Mouse (Mus musculus): ENCODE measurements around the gene Treh. TPM values are rescaled to one million over a fixed set of nuclear protein-coding genes. Genes with fewer than 3 reads are reported as not detected.
A peak's percentile ranks its signal among the peaks of the same experiment; 100 is the strongest.

The Treh gene
- polyA plus RNA-seq, 2 experiments: not detected

- no peak overlapping the region for H3K4me2 ChIP-seq (replicated peaks; ENCODE audit: low read depth, low read length, severe bottlenecking)
- no peak for TF ChIP-seq POLR2A (IDR thresholded peaks at IDR 0.05; ENCODE audit: borderline replicate concordance, extremely low read depth, insufficient read depth, insufficient read length)
- H3K36me3 ChIP-seq (ENCODE audit: control insufficient read depth, insufficient read depth, low read length): no peaks in the 10 kb centered on the region
- no peaks in the 10 kb centered on the region for H3K4me1 ChIP-seq (ENCODE audit: control insufficient read depth, insufficient read depth, low read length)
- no peak overlapping the region for H3K9ac ChIP-seq (ENCODE audit: low read depth, low read length, severe bottlenecking)
- H3K27ac ChIP-seq (replicated peaks; ENCODE audit: low read depth, low read length): no peak overlapping the region
- H3K9me3 ChIP-seq (ENCODE audit: control insufficient read depth, low read length): no peaks in the 10 kb centered on the region
- H3K4me3 ChIP-seq (replicated peaks; ENCODE audit: low read length): no peak overlapping the region
- WGBS: 57% methylated on average over 15 of the region's 15 CpGs
- H3K27me3 ChIP-seq (ENCODE audit: control insufficient read depth, insufficient read depth, low read length): no peaks in the 10 kb centered on the region
- ATAC-seq (ENCODE audit: low FRiP score, low read depth) (no peak), DNase-seq (ENCODE audit: low spot score) (no peak)
Measured at GRCm38 (mm10) chr9:44645924-44646323, 27.1 kb upstream of the Treh start.

DNA sequence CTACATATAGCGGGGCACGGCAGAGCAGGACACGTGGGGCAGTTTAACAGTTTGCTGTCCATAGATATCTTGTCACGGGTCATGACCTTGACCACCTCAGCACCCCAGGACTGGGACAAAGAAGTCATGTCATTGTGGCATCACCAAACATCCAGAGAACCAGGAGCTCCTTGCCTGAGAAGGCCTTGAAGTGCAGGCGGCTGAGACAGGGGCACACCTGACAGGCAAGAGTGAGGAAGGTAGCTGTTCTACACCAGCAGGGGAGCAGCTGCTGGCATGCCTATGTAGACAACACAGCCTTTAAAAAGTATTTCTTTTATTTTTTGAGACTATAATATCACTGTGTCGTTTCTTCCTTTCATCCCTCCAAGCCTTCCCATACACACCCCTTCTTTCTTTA is 26.7 kb upstream of the Treh start:
- WGBS: 92% methylated on average over 6 of the region's 6 CpGs
- Histone ChIP-seq H3K9me3 (ENCODE audit: control insufficient read depth, low read length) (no peaks in the 10 kb centered on the region), H3K9ac (ENCODE audit: low read depth, low read length, severe bottlenecking) (no peak overlapping the region), H3K36me3 (ENCODE audit: control insufficient read depth, insufficient read depth, low read length) (no peaks in the 10 kb centered on the region), H3K4me2 (replicated peaks; ENCODE audit: low read depth, low read length, severe bottlenecking) (no peak overlapping the region), H3K4me1 (ENCODE audit: control insufficient read depth, insufficient read depth, low read length) (no peaks in the 10 kb centered on the region), H3K4me3 (replicated peaks; ENCODE audit: low read length) (no peak overlapping the region), H3K27me3 (ENCODE audit: control insufficient read depth, insufficient read depth, low read length) (no peaks in the 10 kb centered on the region), H3K27ac (replicated peaks; ENCODE audit: low read depth, low read length) (no peak overlapping the region)
- no peak for DNase-seq (ENCODE audit: low spot score)
- ATAC-seq (ENCODE audit: low FRiP score, low read depth): no peak
- TF ChIP-seq POLR2A (IDR thresholded peaks at IDR 0.05; ENCODE audit: borderline replicate concordance, extremely low read depth, insufficient read depth, insufficient read length): no peak

GRCm38 (mm10) chr9:44647026-44647425 is 26.0 kb upstream of the Treh start:
- Histone ChIP-seq H3K27ac (replicated peaks; ENCODE audit: low read depth, low read length) (no peak overlapping the region), H3K36me3 (ENCODE audit: control insufficient read depth, insufficient read depth, low read length) (no peaks in the 10 kb centered on the region), H3K27me3 (ENCODE audit: control insufficient read depth, insufficient read depth, low read length) (no peaks in the 10 kb centered on the region), H3K4me1 (ENCODE audit: control insufficient read depth, insufficient read depth, low read length) (no peaks in the 10 kb centered on the region), H3K9me3 (ENCODE audit: control insufficient read depth, low read length) (no peaks in the 10 kb centered on the region), H3K4me2 (replicated peaks; ENCODE audit: low read depth, low read length, severe bottlenecking) (no peak overlapping the region), H3K9ac (ENCODE audit: low read depth, low read length, severe bottlenecking) (no peak overlapping the region), H3K4me3 (replicated peaks; ENCODE audit: low read length) (no peak overlapping the region)
- TF ChIP-seq POLR2A (IDR thresholded peaks at IDR 0.05; ENCODE audit: borderline replicate concordance, extremely low read depth, insufficient read depth, insufficient read length): no peak
- WGBS: 92% methylated on average over 8 of the region's 8 CpGs
- no peak for ATAC-seq (ENCODE audit: low FRiP score, low read depth)
- no peak for DNase-seq (ENCODE audit: low spot score)

GRCm38 (mm10) chr9:44647656-44648055 is 25.4 kb upstream of the Treh start:
- DNase-seq (ENCODE audit: low spot score) (no peak), ATAC-seq (ENCODE audit: low FRiP score, low read depth) (no peak)
- no peak overlapping the region for H3K27ac ChIP-seq (replicated peaks; ENCODE audit: low read depth, low read length)
- no peak overlapping the region for H3K9ac ChIP-seq (ENCODE audit: low read depth, low read length, severe bottlenecking)
- no peaks in the 10 kb centered on the region for H3K27me3 ChIP-seq (ENCODE audit: control insufficient read depth, insufficient read depth, low read length)
- no peak overlapping the region for H3K4me3 ChIP-seq (replicated peaks; ENCODE audit: low read length)
- no peaks in the 10 kb centered on the region for H3K36me3 ChIP-seq (ENCODE audit: control insufficient read depth, insufficient read depth, low read length)
- H3K4me2 ChIP-seq (replicated peaks; ENCODE audit: low read depth, low read length, severe bottlenecking): no peak overlapping the region
- no peaks in the 10 kb centered on the region for H3K4me1 ChIP-seq (ENCODE audit: control insufficient read depth, insufficient read depth, low read length)
- WGBS: 85% methylated on average over 4 of the region's 4 CpGs
- no peaks in the 10 kb centered on the region for H3K9me3 ChIP-seq (ENCODE audit: control insufficient read depth, low read length)
- TF ChIP-seq POLR2A (IDR thresholded peaks at IDR 0.05; ENCODE audit: borderline replicate concordance, extremely low read depth, insufficient read depth, insufficient read length): no peak

- Histone ChIP-seq H3K36me3 (ENCODE audit: control insufficient read depth, insufficient read depth, low read length) (no peaks in the 10 kb centered on the region), H3K9me3 (ENCODE audit: control insufficient read depth, low read length) (no peaks in the 10 kb centered on the region), H3K4me1 (ENCODE audit: control insufficient read depth, insufficient read depth, low read length) (no peaks in the 10 kb centered on the region), H3K4me3 (replicated peaks; ENCODE audit: low read length) (no peak overlapping the region), H3K4me2 (replicated peaks; ENCODE audit: low read depth, low read length, severe bottlenecking) (no peak overlapping the region), H3K9ac (ENCODE audit: low read depth, low read length, severe bottlenecking) (no peak overlapping the region), H3K27me3 (ENCODE audit: control insufficient read depth, insufficient read depth, low read length) (no peaks in the 10 kb centered on the region), H3K27ac (replicated peaks; ENCODE audit: low read depth, low read length) (no peak overlapping the region)
- 81% methylated on average over 7 of the region's 7 CpGs for WGBS
- ATAC-seq (ENCODE audit: low FRiP score, low read depth): no peak
- no peak for TF ChIP-seq POLR2A (IDR thresholded peaks at IDR 0.05; ENCODE audit: borderline replicate concordance, extremely low read depth, insufficient read depth, insufficient read length)
- no peak for DNase-seq (ENCODE audit: low spot score)
Measured at GRCm38 (mm10) chr9:44648881-44649281, 24.2 kb upstream of the Treh start.

DNA sequence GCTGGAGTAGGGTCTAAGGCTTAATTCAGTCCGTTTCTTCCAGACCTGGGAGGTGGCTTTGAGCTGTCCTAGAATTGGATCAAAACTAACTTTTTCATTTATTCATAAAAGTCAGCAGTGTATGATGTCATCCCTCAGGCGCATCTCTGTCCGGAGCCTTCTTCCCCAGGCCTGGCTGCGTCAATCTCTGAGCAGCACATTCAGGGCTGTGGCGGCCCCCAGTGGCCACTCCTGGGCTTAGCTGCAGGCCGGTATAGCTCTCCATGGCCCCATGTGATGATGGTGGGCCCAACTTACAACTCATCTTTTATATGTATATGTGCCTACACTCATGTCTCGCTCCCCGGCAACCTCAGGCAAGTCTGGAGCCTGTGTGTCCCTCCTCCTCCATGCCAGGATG is 21.0 kb upstream of the Treh start:
- Histone ChIP-seq H3K9ac (ENCODE audit: low read depth, low read length, severe bottlenecking) (no peak overlapping the region), H3K4me3 (replicated peaks; ENCODE audit: low read length) (no peak overlapping the region), H3K36me3 (ENCODE audit: control insufficient read depth, insufficient read depth, low read length) (no peaks in the 10 kb centered on the region), H3K27me3 (ENCODE audit: control insufficient read depth, insufficient read depth, low read length) (no peaks in the 10 kb centered on the region), H3K4me1 (ENCODE audit: control insufficient read depth, insufficient read depth, low read length) (no peaks in the 10 kb centered on the region), H3K4me2 (replicated peaks; ENCODE audit: low read depth, low read length, severe bottlenecking) (no peak overlapping the region), H3K9me3 (ENCODE audit: control insufficient read depth, low read length) (no peaks in the 10 kb centered on the region), H3K27ac (replicated peaks; ENCODE audit: low read depth, low read length) (no peak overlapping the region)
- DNase-seq (ENCODE audit: low spot score) (peak; percentile 68), ATAC-seq (ENCODE audit: low FRiP score, low read depth) (peak; percentile 83)
- TF ChIP-seq POLR2A (IDR thresholded peaks at IDR 0.05; ENCODE audit: borderline replicate concordance, extremely low read depth, insufficient read depth, insufficient read length): no peak
- WGBS: 7% methylated on average over 8 of the region's 8 CpGs
